Comparison of ENCODE assay signal across 18 mouse cellular contexts in genomic region chr13:111870505-111870904, GRCm38 (mm10).
DNase-seq lines count a peak whose midpoint lies in the region; ATAC-seq and TF ChIP-seq lines count a peak whose summit lies in the region.
"Had no signal": no experiment of that assay in that cellular context is flagged by ENCODE, and none has a peak within 500 bp of the region (broad histone marks: within the 10 kb centered on the region; RNA-seq: fewer than 3 reads in every experiment).

No protein-coding gene starts in this region.

- no peaks in the 10 kb centered on the region for H3K27me3 ChIP-seq in heart, embryonic 13.5 days (replicated peaks)
- H3K27me3 ChIP-seq in midbrain, embryonic 10.5 days (ENCODE audit: low read depth, poor library complexity, severe bottlenecking) = no peaks in the 10 kb centered on the region
- no peaks in the 10 kb centered on the region for H3K27me3 ChIP-seq in midbrain, embryonic 11.5 days (ENCODE audit: control insufficient read depth, insufficient read depth, low read length)
- peaks cover 39% of the 10 kb centered on the region for H3K27me3 ChIP-seq in liver, embryonic 15.5 days
- H3K27me3 ChIP-seq in stomach, postnatal 0 days (ENCODE audit: control insufficient read depth, insufficient read depth, low read length) = no peaks in the 10 kb centered on the region
- H3K27me3 ChIP-seq: embryonic facial prominence, embryonic 13.5 days; kidney, embryonic 15.5 days; neural tube, embryonic 13.5 days had no signal

- TF ChIP-seq EP300 in stomach, postnatal 0 days (optimal IDR thresholded peaks at IDR 0.05) = no peak

- 72% methylated on average over 4 of the region's 4 CpGs for WGBS in heart, embryonic 13.5 days
- WGBS in midbrain, embryonic 10.5 days = 82% methylated on average over 4 of the region's 4 CpGs
- 87% methylated on average over 4 of the region's 4 CpGs for WGBS in midbrain, embryonic 11.5 days
- WGBS in liver, embryonic 15.5 days (ENCODE audit: insufficient replicate concordance) = 54% methylated on average over 4 of the region's 4 CpGs
- WGBS in stomach, postnatal 0 days = 79% methylated on average over 4 of the region's 4 CpGs

- no peak overlapping the region for H3K27ac ChIP-seq in heart, embryonic 13.5 days (replicated peaks)
- peak overlapping the region; percentile 49; the same call in 1 of the 2 replicates for H3K27ac ChIP-seq in midbrain, embryonic 10.5 days (replicated peaks)
- no peak overlapping the region for H3K27ac ChIP-seq in midbrain, embryonic 11.5 days (ENCODE audit: low read depth, low read length)
- H3K27ac ChIP-seq in liver, embryonic 15.5 days (replicated peaks) = no peak overlapping the region
- no peak overlapping the region for H3K27ac ChIP-seq in stomach, postnatal 0 days (replicated peaks)
- H3K27ac ChIP-seq: embryonic facial prominence, embryonic 13.5 days; kidney, embryonic 15.5 days had no signal

- H3K36me3 ChIP-seq in heart, embryonic 13.5 days = no peaks in the 10 kb centered on the region
- no peaks in the 10 kb centered on the region for H3K36me3 ChIP-seq in midbrain, embryonic 10.5 days
- no peaks in the 10 kb centered on the region for H3K36me3 ChIP-seq in midbrain, embryonic 11.5 days (ENCODE audit: control insufficient read depth, insufficient read depth, low read length)
- H3K36me3 ChIP-seq in liver, embryonic 15.5 days (replicated peaks) = no peaks in the 10 kb centered on the region
- H3K36me3 ChIP-seq in stomach, postnatal 0 days (ENCODE audit: control insufficient read depth, insufficient read depth, low read length) = no peaks in the 10 kb centered on the region
- H3K36me3 ChIP-seq: embryonic facial prominence, embryonic 13.5 days; kidney, embryonic 15.5 days; neural tube, embryonic 13.5 days had no signal

- no peak for ATAC-seq in heart, embryonic 13.5 days (ENCODE audit: extremely low read depth, insufficient number of reproducible peaks, low FRiP score, low TSS enrichment)
- no peak for ATAC-seq in midbrain, embryonic 11.5 days (ENCODE audit: low FRiP score)
- ATAC-seq in liver, embryonic 15.5 days (ENCODE audit: insufficient read depth) = no peak
- ATAC-seq in stomach, postnatal 0 days (ENCODE audit: low FRiP score, low TSS enrichment) = peak; percentile 68
- no peak for ATAC-seq in frontal cortex, adult (ENCODE audit: low TSS enrichment)
- ATAC-seq: intestine, embryonic 16.5 days had no signal

- no peak overlapping the region for H3K4me2 ChIP-seq in heart, embryonic 13.5 days
- no peak overlapping the region for H3K4me2 ChIP-seq in midbrain, embryonic 11.5 days
- peak overlapping the region; percentile 23; the same call in 1 of the 2 replicates for H3K4me2 ChIP-seq in liver, embryonic 15.5 days
- no peak overlapping the region for H3K4me2 ChIP-seq in stomach, postnatal 0 days (replicated peaks; ENCODE audit: low read depth)
- H3K4me2 ChIP-seq: embryonic facial prominence, embryonic 13.5 days; kidney, embryonic 15.5 days; neural tube, embryonic 13.5 days had no signal

- peaks cover 33% of the 10 kb centered on the region for H3K4me1 ChIP-seq in heart, embryonic 13.5 days
- peaks cover 25% of the 10 kb centered on the region for H3K4me1 ChIP-seq in midbrain, embryonic 10.5 days
- no peaks in the 10 kb centered on the region for H3K4me1 ChIP-seq in midbrain, embryonic 11.5 days (ENCODE audit: control insufficient read depth, insufficient read depth, low read length)
- peaks cover 43% of the 10 kb centered on the region for H3K4me1 ChIP-seq in liver, embryonic 15.5 days (replicated peaks)
- 0 out of 2 replicates have a peak, but pooled peaks cover 3% of the 10 kb centered on the region for H3K4me1 ChIP-seq in stomach, postnatal 0 days (replicated peaks; ENCODE audit: control insufficient read depth, insufficient read depth)

- H3K9me3 ChIP-seq in heart, embryonic 13.5 days = 0 out of 2 replicates have a peak, but pooled peaks cover 4% of the 10 kb centered on the region
- no peaks in the 10 kb centered on the region for H3K9me3 ChIP-seq in midbrain, embryonic 10.5 days (replicated peaks)
- peaks cover 3% of the 10 kb centered on the region; the same call in 1 of the 2 replicates for H3K9me3 ChIP-seq in midbrain, embryonic 11.5 days (ENCODE audit: control insufficient read depth, low read length)
- no peaks in the 10 kb centered on the region for H3K9me3 ChIP-seq in liver, embryonic 15.5 days (replicated peaks)
- no peaks in the 10 kb centered on the region for H3K9me3 ChIP-seq in stomach, postnatal 0 days (ENCODE audit: control insufficient read depth, low read length)
- H3K9me3 ChIP-seq: embryonic facial prominence, embryonic 13.5 days; kidney, embryonic 15.5 days; neural tube, embryonic 13.5 days had no signal

- no peak for TF ChIP-seq CTCF in stomach, postnatal 0 days (IDR thresholded peaks at IDR 0.05; ENCODE audit: low read depth)

- DNase-seq in heart, adult 9 months (ENCODE audit: low spot score in 2 of 2) = no peak
- no peak for DNase-seq in midbrain, embryonic 10.5 days (ENCODE audit: low spot score)
- DNase-seq in midbrain, embryonic 11.5 days (ENCODE audit: low spot score, missing footprints) = no peak
- DNase-seq in stomach, postnatal 0 days (ENCODE audit: low spot score) = peak; percentile 36
- DNase-seq: adrenal gland, postnatal 14 days; B cell, adult 2 months; gastrocnemius, postnatal 14 days; lung, adult 2 months; lung, postnatal 4 days; right cerebral cortex, postnatal 4 days; thymus, adult 18-20 months had no signal

- no peak overlapping the region for H3K4me3 ChIP-seq in heart, embryonic 13.5 days
- H3K4me3 ChIP-seq in midbrain, embryonic 10.5 days = no peak overlapping the region
- no peak overlapping the region for H3K4me3 ChIP-seq in midbrain, embryonic 11.5 days (ENCODE audit: low read depth, low read length)
- H3K4me3 ChIP-seq in liver, embryonic 15.5 days (replicated peaks) = no peak overlapping the region
- no peak overlapping the region for H3K4me3 ChIP-seq in stomach, postnatal 0 days (ENCODE audit: low read depth, low read length)
- H3K4me3 ChIP-seq: embryonic facial prominence, embryonic 13.5 days; kidney, embryonic 15.5 days; neural tube, embryonic 13.5 days had no signal

- H3K9ac ChIP-seq in heart, embryonic 13.5 days = peak overlapping the region; percentile 56; the same call in 1 of the 2 replicates
- no peak overlapping the region for H3K9ac ChIP-seq in midbrain, embryonic 11.5 days (ENCODE audit: low read length)
- no peak overlapping the region for H3K9ac ChIP-seq in liver, embryonic 15.5 days
- H3K9ac ChIP-seq in stomach, postnatal 0 days (ENCODE audit: low read length) = no peak overlapping the region
- H3K9ac ChIP-seq: embryonic facial prominence, embryonic 13.5 days; kidney, embryonic 15.5 days; neural tube, embryonic 13.5 days had no signal
